Mouse (Mus musculus) heart, adult 11 months (tissue): ENCODE measurements around the gene Hdhd3.

Experiments
- DNase-seq: peaks from one replicate; pipeline ENCODE4 v3.0.0; 2022

The Hdhd3 gene

GRCm38 (mm10) chr4:62475793-62476192 lies 27.5 kb downstream of the Hdhd3 start:
- DNase-seq, result no peak

GRCm38 (mm10) chr4:62475131-62475530 lies 28.1 kb downstream of the Hdhd3 start:
- no peak for DNase-seq

- DNase-seq, result no peak
Observed at GRCm38 (mm10) chr4:62472071-62472470, 31.2 kb downstream of the Hdhd3 start.

GRCm38 (mm10) chr4:62470598-62471051 lies 32.6 kb downstream of the Hdhd3 start, which contains the start of gene Wdr31:
Gene Wdr31, minus strand, starts transcription at chr4:62470896.
- DNase-seq, result peak; percentile 94

- DNase-seq, result no peak
Observed at GRCm38 (mm10) chr4:62468158-62468557, 35.1 kb downstream of the Hdhd3 start.

GRCm38 (mm10) chr4:62463124-62463523 lies 40.1 kb downstream of the Hdhd3 start:
- no peak for DNase-seq

- DNase-seq, result no peak
Observed at GRCm38 (mm10) chr4:62460348-62460747, 42.9 kb downstream of the Hdhd3 start.

GRCm38 (mm10) chr4:62459081-62459480 lies 44.2 kb downstream of the Hdhd3 start:
- no peak for DNase-seq

- no peak for DNase-seq
Observed at GRCm38 (mm10) chr4:62454995-62455394, 48.3 kb downstream of the Hdhd3 start.
